ENCODE assay signal across 8 mouse cellular contexts in the genomic region with DNA sequence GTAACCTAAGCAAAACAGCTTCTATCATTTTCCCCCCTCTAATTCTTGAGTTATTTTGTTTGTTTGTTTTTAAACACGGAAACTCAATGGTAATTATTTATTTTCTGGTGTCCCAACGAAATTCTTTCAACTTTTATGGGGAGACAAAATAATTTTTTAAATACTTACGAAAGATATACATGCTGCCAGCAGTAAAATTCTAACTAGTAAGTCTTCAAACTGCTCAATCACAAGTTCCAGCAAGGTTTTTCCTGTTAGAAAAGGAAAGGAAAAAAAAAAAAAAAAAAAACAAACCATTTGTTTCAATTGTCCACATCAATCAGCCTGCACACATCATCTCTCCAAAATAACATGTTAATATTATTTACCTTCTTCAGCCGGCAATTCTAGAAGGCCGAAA. TPM values are rescaled to one million over a fixed set of nuclear protein-coding genes. Genes with fewer than 3 reads are reported as not detected.
DNase-seq lines count a peak whose midpoint lies in the region; ATAC-seq lines count a peak whose summit lies in the region.

No protein-coding gene starts in this region.

- H3K4me2 ChIP-seq in neural tube, embryonic 11.5 days (ENCODE audit: low read depth): peak overlapping the region; percentile 54
- peak overlapping the region; percentile 44 for H3K4me2 ChIP-seq in limb, embryonic 15.5 days
- peak overlapping the region; percentile 57 for H3K4me2 ChIP-seq in stomach, embryonic 16.5 days (ENCODE audit: low read depth, low read length)

- ATAC-seq in erythroblast, adult 5-6 weeks (replicated peaks; ENCODE audit: low FRiP score, poor library complexity, severe bottlenecking): no peak
- ATAC-seq in neural tube, embryonic 11.5 days (ENCODE audit: insufficient read depth, low FRiP score, low TSS enrichment): no peak
- no peak for ATAC-seq in limb, embryonic 15.5 days (ENCODE audit: insufficient number of reproducible peaks, low FRiP score, low TSS enrichment, low read depth)
- no peak for ATAC-seq in stomach, embryonic 16.5 days (ENCODE audit: insufficient read depth, low FRiP score)

- 33% methylated on average over 5 of the region's 5 CpGs for WGBS in neural tube, embryonic 11.5 days
- 19% methylated on average over 5 of the region's 5 CpGs for WGBS in limb, embryonic 15.5 days
- 19% methylated on average over 5 of the region's 5 CpGs for WGBS in stomach, embryonic 16.5 days

- H3K4me3 ChIP-seq in erythroblast, embryonic 14.5 days (replicated peaks): peak overlapping the region; percentile 97
- H3K4me3 ChIP-seq in neural tube, embryonic 11.5 days (ENCODE audit: low read depth, low read length): peak overlapping the region; percentile 98
- peak overlapping the region; percentile 82 for H3K4me3 ChIP-seq in limb, embryonic 15.5 days
- peak overlapping the region; percentile 95 for H3K4me3 ChIP-seq in stomach, embryonic 16.5 days (replicated peaks; ENCODE audit: low read length)

- peaks cover 47% of the 10 kb centered on the region for H3K36me3 ChIP-seq in erythroblast, embryonic 14.5 days (ENCODE audit: control insufficient read depth)
- no peaks in the 10 kb centered on the region for H3K36me3 ChIP-seq in neural tube, embryonic 11.5 days (ENCODE audit: control insufficient read depth, insufficient read depth, low read length)
- peaks cover 17% of the 10 kb centered on the region for H3K36me3 ChIP-seq in limb, embryonic 15.5 days
- H3K36me3 ChIP-seq in stomach, embryonic 16.5 days (ENCODE audit: control insufficient read depth, insufficient read depth, low read length): no peaks in the 10 kb centered on the region

- no peak for DNase-seq in neural tube, embryonic 11.5 days (ENCODE audit: low spot score)
- no peak for DNase-seq in neural tube, embryonic 10.5 days (ENCODE audit: extremely low spot score, low spot score)
- DNase-seq in thymus, postnatal 0 days (ENCODE audit: low spot score): no peak
- DNase-seq in spleen, postnatal 14 days (ENCODE audit: low spot score in 2 of 2): no peak

- H3K4me1 ChIP-seq in erythroblast, embryonic 14.5 days (ENCODE audit: control insufficient read depth): peaks cover 30% of the 10 kb centered on the region
- peaks cover 13% of the 10 kb centered on the region for H3K4me1 ChIP-seq in neural tube, embryonic 11.5 days (ENCODE audit: control insufficient read depth, insufficient read depth, low read length)
- peaks cover 26% of the 10 kb centered on the region for H3K4me1 ChIP-seq in limb, embryonic 15.5 days
- H3K4me1 ChIP-seq in stomach, embryonic 16.5 days (ENCODE audit: control insufficient read depth, insufficient read depth, low read length): peaks cover 22% of the 10 kb centered on the region

- peaks cover 25% of the 10 kb centered on the region for H3K27me3 ChIP-seq in erythroblast, embryonic 14.5 days (ENCODE audit: control insufficient read depth)
- no peaks in the 10 kb centered on the region for H3K27me3 ChIP-seq in neural tube, embryonic 11.5 days (ENCODE audit: control insufficient read depth, insufficient read depth, low read length)
- H3K27me3 ChIP-seq in limb, embryonic 15.5 days: no peaks in the 10 kb centered on the region
- no peaks in the 10 kb centered on the region for H3K27me3 ChIP-seq in stomach, embryonic 16.5 days (ENCODE audit: control insufficient read depth, insufficient read depth, low read length)

- no peak overlapping the region for H3K27ac ChIP-seq in neural tube, embryonic 11.5 days (ENCODE audit: low read depth, low read length)
- H3K27ac ChIP-seq in limb, embryonic 15.5 days: peak overlapping the region; percentile 99; the same call in 1 of the 2 replicates
- H3K27ac ChIP-seq in stomach, embryonic 16.5 days (ENCODE audit: low read length): no peak overlapping the region

- peak overlapping the region; percentile 97 for H3K9ac ChIP-seq in neural tube, embryonic 11.5 days (ENCODE audit: low read length)
- H3K9ac ChIP-seq in limb, embryonic 15.5 days: peak overlapping the region; percentile 90
- H3K9ac ChIP-seq in stomach, embryonic 16.5 days (ENCODE audit: low read length): peak overlapping the region; percentile 99

- no peaks in the 10 kb centered on the region for H3K9me3 ChIP-seq in erythroblast, embryonic 14.5 days (ENCODE audit: control insufficient read depth, low read length)
- no peaks in the 10 kb centered on the region for H3K9me3 ChIP-seq in neural tube, embryonic 11.5 days (ENCODE audit: control insufficient read depth, low read length)
- H3K9me3 ChIP-seq in limb, embryonic 15.5 days: no peaks in the 10 kb centered on the region
- H3K9me3 ChIP-seq in stomach, embryonic 16.5 days (replicated peaks; ENCODE audit: control insufficient read depth, low read length): no peaks in the 10 kb centered on the region

RNA-seq across cellular contexts. Expression of gene Atp2a2, which starts 1.5 kb away (rescaled TPM):
- polyA plus RNA-seq in erythroblast, embryonic 14.5 days (2012): 1.3 and 1.4 TPM in 2 replicates
- 20.2 and 37.4 TPM in 2 replicates for total RNA-seq in erythroblast, adult 5-6 weeks (2015; ENCODE audit: low replicate concordance)
- total RNA-seq in erythroblast, adult 5-6 weeks (2017; ENCODE audit: low replicate concordance): 38.8 and 71.8 TPM in 2 replicates
- 52.0 and 55.4 TPM in 2 replicates for polyA plus RNA-seq in neural tube, embryonic 11.5 days (2014; fragmentation: Nextera tagmentation; extraction: Ambion mirVana)
- 29.1 and 29.2 TPM in 2 replicates for polyA plus RNA-seq in limb, embryonic 15.5 days (2015; fragmentation: Nextera tagmentation; extraction: Ambion mirVana)
- 25.5 and 27.3 TPM in 2 replicates for polyA plus RNA-seq in stomach, embryonic 16.5 days (2015; fragmentation: Nextera tagmentation; extraction: Ambion mirVana)
- 20.2 and 22.6 TPM in 2 replicates for polyA plus RNA-seq in thymus, postnatal 0 days (2015; fragmentation: Nextera tagmentation; extraction: Ambion mirVana)
